Mouse (Mus musculus) CH12.LX (cell line): ENCODE measurements around the gene Myh9.
"Not testable (repeated sequence)": the region's sequence is repeated elsewhere in the genome, so short reads cannot be mapped to it uniquely, and the experiment has no call there.

Source experiments
- CHD2 ChIP-seq: IDR thresholded peaks from 2 replicates; pipeline ENCODE4 v1.6.1; 2011; ENCODE audit warnings: low read length, improper control_type of control experiment
- MAFK ChIP-seq: IDR thresholded peaks from 2 replicates; pipeline ENCODE4 v1.6.1; 2011; ENCODE audit warnings: low read length, improper control_type of control experiment; ENCODE audit not compliant: insufficient replicate concordance
- POLR2A ChIP-seq: IDR thresholded peaks from 2 replicates; pipeline ENCODE4 v1.6.1; 2011; ENCODE audit warnings: low read depth, mild to moderate bottlenecking, improper control_type of control experiment, low read length

- not testable (repeated sequence) for TF ChIP-seq CHD2, POLR2A, MAFK
These were observed 120.5 kb downstream of the Myh9 start for GRCm38 (mm10) chr15:77721509-77721908.
